10 mouse cellular contexts compared by ENCODE assay signal in the genomic region with DNA sequence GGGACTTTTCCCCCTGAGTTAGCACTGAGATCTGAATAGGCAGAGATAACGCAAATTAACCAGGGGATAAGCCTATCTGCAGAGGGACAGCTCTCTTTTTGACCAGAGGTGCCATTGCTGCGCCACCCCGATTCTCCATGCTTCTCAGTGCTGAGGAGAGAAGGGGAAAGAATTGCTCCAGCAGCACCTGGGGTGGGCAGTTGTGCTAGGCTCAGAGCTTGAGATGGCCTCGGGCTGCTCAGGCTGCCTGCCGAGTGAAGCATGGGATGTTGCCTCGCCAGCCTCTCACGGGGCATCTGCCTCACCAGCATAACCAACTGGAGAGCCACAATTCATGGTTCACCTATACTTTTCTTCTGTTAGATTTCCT. TPM values are rescaled to one million over a fixed set of nuclear protein-coding genes. Genes with fewer than 3 reads are reported as not detected.
DNase-seq lines count a peak whose midpoint lies in the region; ATAC-seq and TF ChIP-seq lines count a peak whose summit lies in the region.
"Had no signal": no experiment of that assay in that cellular context is flagged by ENCODE, and none has a peak within 500 bp of the region (broad histone marks: within the 10 kb centered on the region; RNA-seq: fewer than 3 reads in every experiment).

No protein-coding gene starts in this region.

- H3K27me3 ChIP-seq in heart, embryonic 10.5 days (ENCODE audit: insufficient read depth, poor library complexity, severe bottlenecking): no peaks in the 10 kb centered on the region
- no peaks in the 10 kb centered on the region for H3K27me3 ChIP-seq in heart, adult 2 months (ENCODE audit: control insufficient read depth, insufficient read depth, low read length)
- no peaks in the 10 kb centered on the region for H3K27me3 ChIP-seq in embryonic facial prominence, embryonic 12.5 days
- no peaks in the 10 kb centered on the region for H3K27me3 ChIP-seq in hindbrain, embryonic 14.5 days (ENCODE audit: control insufficient read depth, insufficient read depth, low read length)
- no peaks in the 10 kb centered on the region for H3K27me3 ChIP-seq in midbrain, embryonic 16.5 days (ENCODE audit: control insufficient read depth, insufficient read depth, low read depth, low read length)
- H3K27me3 ChIP-seq: limb, embryonic 12.5 days had no signal

- no peaks in the 10 kb centered on the region for H3K9me3 ChIP-seq in heart, embryonic 10.5 days
- no peaks in the 10 kb centered on the region for H3K9me3 ChIP-seq in embryonic facial prominence, embryonic 12.5 days
- H3K9me3 ChIP-seq in hindbrain, embryonic 14.5 days (ENCODE audit: control insufficient read depth, low read length): no peaks in the 10 kb centered on the region
- no peaks in the 10 kb centered on the region for H3K9me3 ChIP-seq in midbrain, embryonic 16.5 days (replicated peaks; ENCODE audit: control insufficient read depth, low read length, poor library complexity, severe bottlenecking)
- H3K9me3 ChIP-seq: limb, embryonic 12.5 days had no signal

- 0 out of 2 replicates have a peak overlapping the region, but pooled peaks have one; percentile 6 for H3K4me2 ChIP-seq in embryonic facial prominence, embryonic 12.5 days (replicated peaks)
- peak overlapping the region; percentile 32 for H3K4me2 ChIP-seq in hindbrain, embryonic 14.5 days (replicated peaks)
- peak overlapping the region; percentile 45 for H3K4me2 ChIP-seq in midbrain, embryonic 16.5 days (ENCODE audit: low read length)
- H3K4me2 ChIP-seq: limb, embryonic 12.5 days had no signal

- intact Hi-C loops in heart, adult 2 months (cut with DNase I): loop anchor here (5.0 to 10.0 kb wide), 2 partner anchors 120 to 192 kb away; no protein-coding TSS in a partner anchor

- no peak for TF ChIP-seq POLR2A in heart, adult 2 months (IDR thresholded peaks at IDR 0.05; ENCODE audit: insufficient read depth, low read depth, low read length)

- no peaks in the 10 kb centered on the region for H3K36me3 ChIP-seq in heart, embryonic 10.5 days
- peaks cover 4% of the 10 kb centered on the region; the same call in 1 of the 2 replicates for H3K36me3 ChIP-seq in heart, adult 2 months (ENCODE audit: control insufficient read depth, insufficient read depth, low read length)
- H3K36me3 ChIP-seq in embryonic facial prominence, embryonic 12.5 days: 0 out of 2 replicates have a peak, but pooled peaks cover 4% of the 10 kb centered on the region
- no peaks in the 10 kb centered on the region for H3K36me3 ChIP-seq in hindbrain, embryonic 14.5 days (replicated peaks; ENCODE audit: control insufficient read depth, insufficient read depth)
- H3K36me3 ChIP-seq in midbrain, embryonic 16.5 days (ENCODE audit: control insufficient read depth, insufficient read depth, low read length): no peaks in the 10 kb centered on the region

- no peak overlapping the region for H3K9ac ChIP-seq in heart, adult 2 months (ENCODE audit: low read depth, low read length)
- no peak overlapping the region for H3K9ac ChIP-seq in embryonic facial prominence, embryonic 12.5 days
- peak overlapping the region; percentile 40; the same call in 1 of the 2 replicates for H3K9ac ChIP-seq in hindbrain, embryonic 14.5 days
- H3K9ac ChIP-seq in midbrain, embryonic 16.5 days (ENCODE audit: low read depth, low read length): peak overlapping the region; percentile 57
- H3K9ac ChIP-seq: limb, embryonic 12.5 days had no signal

- H3K4me3 ChIP-seq in heart, embryonic 10.5 days: no peak overlapping the region
- no peak overlapping the region for H3K4me3 ChIP-seq in heart, adult 2 months
- no peak overlapping the region for H3K4me3 ChIP-seq in embryonic facial prominence, embryonic 12.5 days
- no peak overlapping the region for H3K4me3 ChIP-seq in hindbrain, embryonic 14.5 days (replicated peaks; ENCODE audit: low read length)
- no peak overlapping the region for H3K4me3 ChIP-seq in midbrain, embryonic 16.5 days (ENCODE audit: low read depth, low read length)
- H3K4me3 ChIP-seq: limb, embryonic 12.5 days; myocyte had no signal

- ATAC-seq in embryonic facial prominence, embryonic 12.5 days (ENCODE audit: insufficient number of reproducible peaks, insufficient read depth, low FRiP score, low TSS enrichment): no peak
- no peak for ATAC-seq in hindbrain, embryonic 14.5 days (ENCODE audit: low FRiP score)
- ATAC-seq in midbrain, embryonic 16.5 days: peak; percentile 18; the same call in 1 of the 2 replicates

- H3K79me2 ChIP-seq in heart, adult 2 months (replicated peaks; ENCODE audit: control insufficient read depth, insufficient read depth, low read length): peaks cover 2% of the 10 kb centered on the region; the same call in 1 of the 2 replicates

- H3K27ac ChIP-seq in heart, embryonic 10.5 days: no peak overlapping the region
- no peak overlapping the region for H3K27ac ChIP-seq in heart, adult 2 months
- no peak overlapping the region for H3K27ac ChIP-seq in embryonic facial prominence, embryonic 12.5 days
- H3K27ac ChIP-seq in hindbrain, embryonic 14.5 days: peak overlapping the region; percentile 87
- peak overlapping the region; percentile 86 for H3K27ac ChIP-seq in midbrain, embryonic 16.5 days (ENCODE audit: low read length)
- H3K27ac ChIP-seq: limb, embryonic 12.5 days had no signal

- peak; percentile 53 for DNase-seq in heart, embryonic 10.5 days (ENCODE audit: low spot score)
- DNase-seq in heart, adult 2 months: no peak
- DNase-seq in hindbrain, embryonic 14.5 days (ENCODE audit: low spot score): no peak
- DNase-seq in layer of hippocampus, adult 18-20 months (ENCODE audit: low spot score in 2 of 2): no peak
- no peak for DNase-seq in cerebellum, adult 11 months
- DNase-seq in kidney, adult 8-10 months: no peak

- peaks cover 49% of the 10 kb centered on the region for H3K4me1 ChIP-seq in heart, embryonic 10.5 days
- H3K4me1 ChIP-seq in heart, adult 2 months (ENCODE audit: control insufficient read depth, insufficient read depth, low read length): peaks cover 6% of the 10 kb centered on the region
- H3K4me1 ChIP-seq in embryonic facial prominence, embryonic 12.5 days: peaks cover 11% of the 10 kb centered on the region
- peaks cover 49% of the 10 kb centered on the region for H3K4me1 ChIP-seq in hindbrain, embryonic 14.5 days (replicated peaks; ENCODE audit: control insufficient read depth, insufficient read depth, low read length)
- H3K4me1 ChIP-seq in midbrain, embryonic 16.5 days (ENCODE audit: control insufficient read depth, insufficient read depth, low read length): peaks cover 40% of the 10 kb centered on the region

- TF ChIP-seq EP300 in heart, adult 2 months (IDR thresholded peaks at IDR 0.05; ENCODE audit: insufficient read depth, low read depth, low read length): no peak

- 70% methylated on average over 7 of the region's 7 CpGs for WGBS in heart, embryonic 10.5 days
- 90% methylated on average over 7 of the region's 7 CpGs for WGBS in heart, adult 2 months
- WGBS in embryonic facial prominence, embryonic 12.5 days: 60% methylated on average over 7 of the region's 7 CpGs
- WGBS in hindbrain, embryonic 14.5 days: 27% methylated on average over 7 of the region's 7 CpGs
- WGBS in midbrain, embryonic 16.5 days: 41% methylated on average over 7 of the region's 7 CpGs

- no peak for TF ChIP-seq CTCF in heart, adult 2 months (IDR thresholded peaks at IDR 0.05)

RNA-seq across cellular contexts. Expression of a gene that starts 15.2 kb away (rescaled TPM):
- 42.5 and 59.1 TPM in 2 replicates for polyA plus RNA-seq in heart, embryonic 10.5 days (2016; fragmentation: Nextera tagmentation; extraction: Ambion mirVana)
- 10 to 100 TPM; 10.1 to 10.7 TPM for total RNA-seq in heart, adult 2 months (2021)
- 6.7 and 23.3 TPM in 2 replicates for polyA plus RNA-seq in heart, adult 2 months (2012; rRNA removed)
- 74.0 and 78.0 TPM in 2 replicates for polyA plus RNA-seq in embryonic facial prominence, embryonic 12.5 days (2016; fragmentation: Nextera tagmentation; extraction: Ambion mirVana)
- polyA plus RNA-seq in hindbrain, embryonic 14.5 days (2014; fragmentation: Nextera tagmentation; extraction: Ambion mirVana): 53.3 and 59.5 TPM in 2 replicates
- polyA plus RNA-seq in midbrain, embryonic 16.5 days (2015; fragmentation: Nextera tagmentation; extraction: Ambion mirVana): 62.7 and 63.6 TPM in 2 replicates
- 10 to 100 TPM; 33.5 to 35.2 TPM for total RNA-seq in layer of hippocampus, adult 18-20 months (2021)

Comparison
In these comparisons a context has a peak if more than half of its experiments do, and no peak if none do; other contexts are left out.
1. H3K27ac ChIP-seq: peak in hindbrain, embryonic 14.5 days (single experiment) and midbrain, embryonic 16.5 days (single experiment); none in heart, embryonic 10.5 days (single experiment), heart, adult 2 months (single experiment) and embryonic facial prominence, embryonic 12.5 days (single experiment).
2. H3K9ac ChIP-seq: peak in hindbrain, embryonic 14.5 days (single experiment) and midbrain, embryonic 16.5 days (single experiment); none in heart, adult 2 months (single experiment) and embryonic facial prominence, embryonic 12.5 days (single experiment).
3. Peak in every context shown above with its lines, with median percentiles within 50 percentile points of each other: H3K4me2 ChIP-seq.